Mouse (Mus musculus) brain, embryonic 14.5 days (tissue): Measurements from ENCODE around the gene Gab1.

Source experiments
- CTCF ChIP-seq: fragments of 200-500 bp; IDR thresholded peaks from 2 replicates; pipeline ENCODE4 v1.5.1; 2012; ENCODE audit warnings: inconsistent platforms, mild to moderate bottlenecking, moderate library complexity, borderline replicate concordance; ENCODE audit not compliant: insufficient read depth, insufficient read length; ENCODE audit errors: extremely low read depth
- POLR2A ChIP-seq: fragments of 200-500 bp; IDR thresholded peaks from 2 replicates; pipeline ENCODE4 v1.6.1; 2012; ENCODE audit warnings: mild to moderate bottlenecking, inconsistent platforms, borderline replicate concordance; ENCODE audit not compliant: poor library complexity, insufficient read depth, insufficient read length, severe bottlenecking; ENCODE audit errors: extremely low read depth

DNA sequence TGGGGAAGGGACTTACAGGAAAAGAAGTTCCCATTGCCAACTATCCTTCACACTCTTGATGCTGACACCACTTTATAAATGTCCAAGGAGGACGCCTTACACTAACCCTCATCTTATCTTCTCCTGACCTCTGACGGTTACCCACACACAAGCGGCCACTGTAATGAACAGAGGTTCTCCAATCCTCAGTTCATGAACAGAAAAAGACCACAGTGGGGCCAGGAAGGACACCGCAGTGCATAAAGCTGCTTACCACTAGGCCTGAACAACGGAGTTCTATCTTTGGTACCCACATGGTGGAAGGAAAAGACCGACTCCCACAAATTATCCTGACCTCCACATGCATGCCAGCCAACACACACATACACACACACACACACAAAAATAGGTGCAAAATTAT, 28.7 kb downstream of the Gab1 start:
- TF ChIP-seq CTCF (no peak), POLR2A (no peak)
